Mouse (Mus musculus) cerebellum, adult 2 months (tissue): ENCODE data around the gene Coro1c.

ENCODE experiments used
- CTCF ChIP-seq: fragments of 200-500 bp; IDR thresholded peaks from 2 replicates; pipeline ENCODE4 v1.5.1; 2011; ENCODE audit warnings: low read depth, mild to moderate bottlenecking, control low read depth, low read length, moderate library complexity, borderline replicate concordance; ENCODE audit not compliant: insufficient read depth
- POLR2A ChIP-seq: fragments of 200-500 bp; IDR thresholded peaks from 2 replicates; pipeline ENCODE4 v1.6.1; 2011; ENCODE audit warnings: low read length, control low read depth, borderline replicate concordance; ENCODE audit not compliant: insufficient read depth

GRCm38 (mm10) chr5:113877565-113877964 lies 31.0 kb downstream of the Coro1c start:
- TF ChIP-seq CTCF, result no peak
- no peak for TF ChIP-seq POLR2A
